Comparison of ENCODE assay signal across 14 mouse cellular contexts in the genomic region with DNA sequence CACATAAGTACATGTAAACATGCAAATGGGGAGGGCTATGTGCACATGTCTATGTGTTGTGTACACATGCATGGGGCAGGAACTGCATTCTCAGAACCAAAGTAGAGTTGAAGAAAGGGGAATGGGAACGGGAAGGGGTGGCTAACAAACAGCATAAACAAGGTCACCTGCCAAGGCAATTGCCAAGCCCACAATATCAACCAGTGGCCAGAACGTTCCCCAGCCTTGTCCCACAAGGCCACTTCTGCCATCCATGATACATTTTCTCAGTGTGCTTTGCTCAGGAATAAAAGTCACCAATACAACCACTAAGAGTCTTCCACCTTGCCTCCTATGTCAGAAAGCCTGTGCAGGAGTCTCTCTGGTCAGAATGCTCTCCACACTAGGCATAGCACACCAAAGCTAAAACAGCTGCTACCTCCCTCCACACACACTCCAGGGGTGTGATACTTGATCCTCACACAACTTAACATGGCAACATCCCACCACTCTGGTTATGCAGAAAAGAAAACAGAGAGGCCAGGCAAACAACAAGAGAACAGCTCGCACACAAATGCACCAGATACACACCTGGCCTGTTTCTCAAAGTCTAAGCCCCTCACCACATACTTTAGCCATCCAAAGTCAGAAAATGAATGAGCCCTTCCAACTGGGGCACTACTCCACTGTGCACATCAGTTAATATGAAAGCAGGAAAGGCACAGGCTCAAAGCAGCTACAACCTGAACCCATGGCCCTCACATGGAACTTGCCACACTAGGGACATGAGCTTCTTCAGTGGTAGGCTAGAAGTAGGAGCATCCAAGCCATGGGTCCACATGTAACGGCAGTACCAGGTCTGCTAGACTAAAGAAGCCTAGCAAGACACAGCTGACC.
"Had no signal": no experiment of that assay in that cellular context is flagged by ENCODE, and none has a peak within 500 bp of the region (broad histone marks: within the 10 kb centered on the region; RNA-seq: fewer than 3 reads in every experiment).

No protein-coding gene starts in this region.

- H3K4me2 ChIP-seq: kidney, embryonic 15.5 days; liver, embryonic 13.5 days; midbrain, embryonic 11.5 days; neural tube, embryonic 12.5 days; neural tube, embryonic 15.5 days had no signal

- H3K27me3 ChIP-seq: kidney, embryonic 15.5 days; liver, embryonic 13.5 days; neural tube, embryonic 12.5 days; neural tube, embryonic 15.5 days had no signal

- H3K9ac ChIP-seq: kidney, embryonic 15.5 days; liver, embryonic 13.5 days; neural tube, embryonic 12.5 days; neural tube, embryonic 15.5 days had no signal

- H3K36me3 ChIP-seq: kidney, embryonic 15.5 days; liver, embryonic 13.5 days; neural tube, embryonic 12.5 days; neural tube, embryonic 15.5 days had no signal

- H3K9me3 ChIP-seq: kidney, embryonic 15.5 days; liver, embryonic 13.5 days; neural tube, embryonic 12.5 days; neural tube, embryonic 15.5 days had no signal

- H3K27ac ChIP-seq: kidney, embryonic 15.5 days; liver, embryonic 13.5 days; neural tube, embryonic 12.5 days; neural tube, embryonic 15.5 days; stomach, postnatal 0 days had no signal

- H3K4me3 ChIP-seq: kidney, embryonic 15.5 days; left cerebral cortex, adult 2 months; liver, embryonic 13.5 days; neural tube, embryonic 12.5 days; neural tube, embryonic 15.5 days had no signal

- DNase-seq: kidney, adult 8-10 months; layer of hippocampus, postnatal 36 days; liver, embryonic 13.5 days; lung, adult 2 months; lung, postnatal 14 days; lung, postnatal 4 days; midbrain, embryonic 14.5 days; thymus, postnatal 25 days had no signal
